Mouse (Mus musculus) brain, embryonic 14.5 days (tissue): ENCODE measurements at regions not wholly inside any gene's neighbourhood (a gene's known extent, or its start where the extent isn't known, plus 50 kb on each side); places are given as distances from the start of the nearest gene placed in this dataset.

Experiments
- CTCF ChIP-seq: fragments of 200-500 bp; IDR thresholded peaks from 2 replicates; pipeline ENCODE4 v1.5.1; 2012; ENCODE audit warnings: inconsistent platforms, mild to moderate bottlenecking, moderate library complexity, borderline replicate concordance; ENCODE audit not compliant: insufficient read depth, insufficient read length; ENCODE audit errors: extremely low read depth
- POLR2A ChIP-seq: fragments of 200-500 bp; IDR thresholded peaks from 2 replicates; pipeline ENCODE4 v1.6.1; 2012; ENCODE audit warnings: mild to moderate bottlenecking, inconsistent platforms, borderline replicate concordance; ENCODE audit not compliant: poor library complexity, insufficient read depth, insufficient read length, severe bottlenecking; ENCODE audit errors: extremely low read depth

GRCm38 (mm10) chr12:48959289-48960005 is 423.0 kb upstream of the Foxg1 start:
- no peak for TF ChIP-seq CTCF
- TF ChIP-seq POLR2A, result no peak
